ENCODE assay signal across 22 mouse cellular contexts in genomic region chr5:74326228-74326627, GRCm38 (mm10).
DNase-seq lines count a peak whose midpoint lies in the region; ATAC-seq and TF ChIP-seq lines count a peak whose summit lies in the region.
"Had no signal": no experiment of that assay in that cellular context is flagged by ENCODE, and none has a peak within 500 bp of the region (broad histone marks: within the 10 kb centered on the region; RNA-seq: fewer than 3 reads in every experiment).

No protein-coding gene starts in this region.

- no peaks in the 10 kb centered on the region for H3K36me3 ChIP-seq in lung, embryonic 14.5 days (ENCODE audit: insufficient read depth)
- H3K36me3 ChIP-seq in C2C12 (ENCODE audit: control insufficient read depth, insufficient read depth): no peaks in the 10 kb centered on the region
- H3K36me3 ChIP-seq: embryonic facial prominence, embryonic 13.5 days; embryonic facial prominence, embryonic 15.5 days; forebrain, embryonic 10.5 days; forebrain, embryonic 12.5 days had no signal

- no peaks in the 10 kb centered on the region for H3K79me3 ChIP-seq in C2C12 (ENCODE audit: low read depth)

- no peak overlapping the region for H3K9ac ChIP-seq in lung, embryonic 14.5 days
- H3K9ac ChIP-seq: embryonic facial prominence, embryonic 13.5 days; embryonic facial prominence, embryonic 15.5 days; forebrain, embryonic 12.5 days had no signal

- H3K4me3 ChIP-seq in lung, embryonic 14.5 days (ENCODE audit: low read depth, low read length): no peak overlapping the region
- H3K4me3 ChIP-seq in C2C12 (ENCODE audit: insufficient read depth, poor library complexity, severe bottlenecking): no peak overlapping the region
- H3K4me3 ChIP-seq: embryonic facial prominence, embryonic 13.5 days; embryonic facial prominence, embryonic 15.5 days; erythroblast, embryonic 14.5 days; forebrain, embryonic 10.5 days; forebrain, embryonic 12.5 days had no signal

- no peak overlapping the region for H3K27ac ChIP-seq in lung, embryonic 14.5 days (ENCODE audit: low read depth)
- H3K27ac ChIP-seq: embryonic facial prominence, embryonic 13.5 days; embryonic facial prominence, embryonic 15.5 days; forebrain, embryonic 10.5 days; forebrain, embryonic 12.5 days had no signal

- no peak for ATAC-seq in lung, embryonic 14.5 days (ENCODE audit: insufficient read depth)
- ATAC-seq: forebrain, embryonic 14.5 days; forebrain, embryonic 16.5 days had no signal

- H3ac ChIP-seq in C2C12 (ENCODE audit: control insufficient read depth, insufficient read length, low read depth): no peak overlapping the region

- no peaks in the 10 kb centered on the region for H3K27me3 ChIP-seq in lung, embryonic 14.5 days (ENCODE audit: insufficient read depth, low read length)
- H3K27me3 ChIP-seq in C2C12 (ENCODE audit: control insufficient read depth, insufficient read depth, insufficient read length): no peaks in the 10 kb centered on the region
- H3K27me3 ChIP-seq: embryonic facial prominence, embryonic 13.5 days; embryonic facial prominence, embryonic 15.5 days; forebrain, embryonic 12.5 days had no signal

- peak; percentile 27 for DNase-seq in lung, embryonic 14.5 days
- no peak for DNase-seq in lung, postnatal 10 days
- no peak for DNase-seq in embryo, embryonic 10 days (ENCODE audit: low spot score)
- DNase-seq in frontal cortex, postnatal 10 days (ENCODE audit: low spot score in 2 of 2): no peak
- DNase-seq: adrenal gland, adult 2 months; adrenal gland, postnatal 10 days; adrenal gland, postnatal 25 days; B cell, adult 2 months; cerebellum, adult 11 months; cerebellum, adult 18-20 months; cerebellum, adult 8-10 months; cerebellum, adult 9-11 months; cerebellum, postnatal 25 days; embryo, embryonic 11 days had no signal

- H3K79me2 ChIP-seq in C2C12 (ENCODE audit: control insufficient read depth, insufficient read depth): no peaks in the 10 kb centered on the region

- no peak for TF ChIP-seq CTCF in lung, embryonic 14.5 days (IDR thresholded peaks at IDR 0.05; ENCODE audit: low read depth)
- TF ChIP-seq CTCF in C2C12 (IDR thresholded peaks at IDR 0.05; ENCODE audit: control insufficient read depth, insufficient read depth, insufficient read length): no peak

- H3K4me1 ChIP-seq in lung, embryonic 14.5 days (ENCODE audit: insufficient read depth): no peaks in the 10 kb centered on the region
- H3K4me1 ChIP-seq: forebrain, embryonic 10.5 days had no signal

- WGBS in lung, embryonic 14.5 days: 73% methylated on average over 6 of the region's 6 CpGs

- H3K9me3 ChIP-seq in lung, embryonic 14.5 days (ENCODE audit: low read depth, low read length): no peaks in the 10 kb centered on the region
- H3K9me3 ChIP-seq: embryonic facial prominence, embryonic 13.5 days; embryonic facial prominence, embryonic 15.5 days; forebrain, embryonic 10.5 days; forebrain, embryonic 12.5 days had no signal

- no peak overlapping the region for H3K4me2 ChIP-seq in lung, embryonic 14.5 days
- H3K4me2 ChIP-seq: embryonic facial prominence, embryonic 13.5 days; embryonic facial prominence, embryonic 15.5 days; forebrain, embryonic 12.5 days had no signal

TF ChIP-seq in C2C12, 6 proteins besides CTCF, POLR2A, EP300 and RAD21:
- TF ChIP-seq MYOD1 (IDR thresholded peaks at IDR 0.05; ENCODE audit: control insufficient read depth, insufficient read length, low read depth) (peak; percentile 54), FOSL1 (IDR thresholded peaks at IDR 0.05; ENCODE audit: insufficient read depth, low read length, poor library complexity, severe bottlenecking) (no peak), USF1 (IDR thresholded peaks at IDR 0.05; ENCODE audit: low read depth) (no peak)
